Comparison of ENCODE assay signal across 9 mouse cellular contexts in genomic region chr2:59629829-59630228, GRCm38 (mm10). TPM values are rescaled to one million over a fixed set of nuclear protein-coding genes. Genes with fewer than 3 reads are reported as not detected.
A peak's percentile ranks its signal among the peaks of the same experiment; 100 is the strongest.
DNase-seq lines count a peak whose midpoint lies in the region.
"Had no signal": no experiment of that assay in that cellular context is flagged by ENCODE, and none has a peak within 500 bp of the region (broad histone marks: within the 10 kb centered on the region; RNA-seq: fewer than 3 reads in every experiment).

No protein-coding gene starts in this region.

- peak; percentile 71 for DNase-seq in adrenal gland, postnatal 10 days
- DNase-seq in adrenal gland, adult 18-20 months (ENCODE audit: low spot score in 2 of 2) = no peak
- DNase-seq in 3134 (ENCODE audit: extremely low read depth, insufficient read length, low spot score) (peak; percentile 81), R1 (ENCODE audit: low read depth, low spot score) (peak; percentile 90)
- peak; percentile 22 to 27 for DNase-seq in heart, postnatal 10 days
- DNase-seq in embryo, embryonic 11 days = no peak
- DNase-seq in frontal cortex, adult 2 months (ENCODE audit: extremely low spot score in 1 of 2, low spot score in 1 of 2) = no peak
- no peak for DNase-seq in kidney, adult 11 months
- DNase-seq: gastrocnemius, postnatal 14 days had no signal

- intact Hi-C loops in heart, postnatal 10 days (cut with DNase I) = no loop called here

RNA-seq across cellular contexts. Expression of gene Tanc1, which starts 18.0 kb away (rescaled TPM):
- 10 to 100 TPM; 18.9 to 31.4 TPM for total RNA-seq in adrenal gland, postnatal 10 days (2021)
- 10 to 100 TPM; 15.2 to 15.7 TPM for total RNA-seq in adrenal gland, adult 18-20 months (2021)
- 10 to 100 TPM; 37.0 to 37.6 TPM for total RNA-seq in heart, postnatal 10 days (2021)
- polyA plus RNA-seq in frontal cortex, adult 2 months (2012; rRNA removed) = 8.2 and 10.2 TPM in 2 replicates

Comparison
In these comparisons a context has a peak if more than half of its experiments do, and no peak if none do; other contexts are left out.
1. DNase-seq: peak in adrenal gland, postnatal 10 days (single experiment), 3134 (single experiment), R1 (single experiment) and heart, postnatal 10 days (2 of 2); none in adrenal gland, adult 18-20 months (0 of 2), embryo, embryonic 11 days (single experiment), frontal cortex, adult 2 months (0 of 2) and kidney, adult 11 months (single experiment).